Mouse (Mus musculus) heart, embryonic 16.5 days (tissue): ENCODE measurements around the gene Igf1r. TPM values are rescaled to one million over a fixed set of nuclear protein-coding genes. Genes with fewer than 3 reads are reported as not detected.

Experiments
- ATAC-seq: fragments of 200-750 bp; cut with Nextera tagmentation; replicated peaks from 2 replicates; pipeline ENCODE4 v1.8.0; 2017; ENCODE audit warnings: moderate number of reproducible peaks; ENCODE audit not compliant: insufficient read depth, low FRiP score; ENCODE audit errors: extremely low read depth
- H3K27ac ChIP-seq: fragments of 300-500 bp; sonication (generic); 2 replicates; pipeline ENCODE4 v1.5.1; 2014; ENCODE audit warnings: mild to moderate bottlenecking, low read length, control low read depth, moderate library complexity
- H3K27me3 ChIP-seq: fragments of 300-500 bp; sonication (generic); 2 replicates; pipeline ENCODE4 v1.6.1; 2014; ENCODE audit warnings: low read length, mixed read lengths; ENCODE audit not compliant: control insufficient read depth, insufficient read depth
- H3K36me3 ChIP-seq: fragments of 300-500 bp; sonication (generic); 2 replicates; pipeline ENCODE4 v1.6.1; 2014; ENCODE audit not compliant: control insufficient read depth, insufficient read depth
- H3K4me1 ChIP-seq: fragments of 300-500 bp; sonication (generic); 2 replicates; pipeline ENCODE4 v1.6.1; 2014; ENCODE audit warnings: low read length, mixed read lengths; ENCODE audit not compliant: control insufficient read depth, insufficient read depth
- H3K4me2 ChIP-seq: fragments of 300-500 bp; sonication (generic); 2 replicates; pipeline ENCODE4 v1.6.1; 2014; ENCODE audit warnings: low read depth, mild to moderate bottlenecking, control low read depth, low read length
- H3K4me3 ChIP-seq: fragments of 300-500 bp; sonication (generic); 2 replicates; pipeline ENCODE4 v1.5.1; 2014; ENCODE audit warnings: mild to moderate bottlenecking, control low read depth, low read length
- H3K9ac ChIP-seq: fragments of 300-500 bp; sonication (generic); 2 replicates; pipeline ENCODE4 v1.6.1; 2014; ENCODE audit warnings: low read length, control low read depth
- H3K9me3 ChIP-seq: fragments of 300-500 bp; sonication (generic); replicated peaks from 2 replicates; pipeline ENCODE4 v1.6.1; 2016; ENCODE audit warnings: low read length; ENCODE audit not compliant: control insufficient read depth
- WGBS: fragments of 180-500 bp; shearing (Covaris S2); extraction: QIAGEN DNeasy Blood & Tissue Kit; methylation state at CpG from one replicate; pipeline ENCODE4 v1.1.7; 2014; 5-methylcytosine and 5-hydroxymethylcytosine counted together
- polyA plus RNA-seq: library from polyadenylated mRNA; unstranded; fragments of >200 nt; fragmentation: Nextera tagmentation; extraction: Ambion mirVana; gene quantifications from 2 replicates; pipeline ENCODE4 v1.2.1, GENCODE M21; 2015

The Igf1r gene
- polyA plus RNA-seq, 1 experiment from 2014 or later: 16.4 TPM

DNA sequence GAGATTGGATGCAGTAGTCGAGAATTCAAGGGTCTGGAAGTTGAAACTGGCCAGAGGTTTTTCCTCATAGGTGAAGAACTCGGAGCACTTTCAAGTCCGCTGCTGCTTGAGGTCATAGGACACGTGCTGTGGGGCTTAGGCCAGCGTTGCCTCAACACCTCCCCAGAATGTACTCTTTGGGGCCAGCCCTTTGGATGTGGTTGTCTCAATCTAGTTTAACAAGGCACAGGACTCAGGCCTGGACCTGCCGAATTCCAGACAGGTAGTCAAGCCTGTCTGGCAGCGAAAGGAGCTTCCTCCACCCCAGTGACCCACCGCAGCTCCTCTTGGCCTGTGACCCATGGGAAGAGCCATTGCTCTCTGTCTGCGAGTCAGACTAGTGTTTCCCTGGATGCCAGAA, 16.4 kb downstream of the Igf1r start:
- Histone ChIP-seq H3K4me2 (no peak overlapping the region), H3K4me1 (peaks cover 59% of the 10 kb centered on the region), H3K9me3 (no peaks in the 10 kb centered on the region), H3K36me3 (no peaks in the 10 kb centered on the region), H3K27me3 (no peaks in the 10 kb centered on the region), H3K9ac (no peak overlapping the region), H3K4me3 (no peak overlapping the region), H3K27ac (no peak overlapping the region)
- WGBS: 76% methylated on average over 9 of the region's 9 CpGs
- ATAC-seq: no peak

DNA sequence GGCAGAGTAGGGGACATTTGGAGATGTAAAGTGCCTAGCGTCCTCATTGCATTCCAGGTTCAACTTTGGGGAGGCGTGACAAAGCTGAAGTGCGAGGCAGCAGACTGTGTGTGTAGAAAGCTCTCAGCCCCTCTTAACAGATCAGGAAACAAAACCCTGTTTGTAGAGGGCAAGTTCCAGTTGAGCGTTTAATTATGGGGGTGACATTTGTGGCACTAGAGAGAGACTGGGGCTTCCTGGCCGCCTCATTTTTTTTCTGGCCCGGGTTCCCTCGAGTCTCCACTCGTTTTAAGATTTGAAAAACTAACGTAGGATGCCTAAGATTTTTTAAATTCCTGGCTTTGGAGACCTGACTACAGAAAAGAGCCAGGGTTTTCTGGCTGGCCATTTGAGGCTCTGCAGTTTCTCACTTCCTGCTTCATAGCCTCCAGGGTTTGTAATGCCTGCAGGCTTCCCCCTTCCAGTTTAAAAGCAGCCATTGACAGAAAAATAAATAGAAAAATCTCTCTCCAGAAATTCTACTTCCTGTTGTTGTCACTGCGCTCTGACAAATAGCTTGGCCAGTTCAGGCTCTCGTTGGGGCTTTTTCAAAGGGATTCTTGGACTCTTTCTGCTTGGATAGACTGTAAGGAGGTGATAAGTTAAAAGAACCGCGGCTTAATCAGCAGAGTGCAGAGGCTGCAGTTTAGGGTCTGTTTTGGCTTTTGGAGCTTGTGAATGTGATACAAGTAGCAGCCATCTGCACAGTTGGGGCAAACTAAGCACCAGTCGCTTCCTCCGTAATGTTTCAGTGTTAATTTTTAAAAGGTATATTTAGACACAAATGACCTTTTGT, 20.8 kb downstream of the Igf1r start:
- peak; percentile 43 for ATAC-seq
- Histone ChIP-seq H3K4me1 (peaks cover 58% of the 10 kb centered on the region), H3K27me3 (no peaks in the 10 kb centered on the region), H3K27ac (peak overlapping the region; percentile 88), H3K4me2 (peak overlapping the region; percentile 59), H3K9me3 (no peaks in the 10 kb centered on the region), H3K9ac (peak overlapping the region; percentile 67), H3K36me3 (no peaks in the 10 kb centered on the region), H3K4me3 (peak overlapping the region; percentile 33)
- WGBS: 5% methylated on average over 15 of the region's 15 CpGs

DNA sequence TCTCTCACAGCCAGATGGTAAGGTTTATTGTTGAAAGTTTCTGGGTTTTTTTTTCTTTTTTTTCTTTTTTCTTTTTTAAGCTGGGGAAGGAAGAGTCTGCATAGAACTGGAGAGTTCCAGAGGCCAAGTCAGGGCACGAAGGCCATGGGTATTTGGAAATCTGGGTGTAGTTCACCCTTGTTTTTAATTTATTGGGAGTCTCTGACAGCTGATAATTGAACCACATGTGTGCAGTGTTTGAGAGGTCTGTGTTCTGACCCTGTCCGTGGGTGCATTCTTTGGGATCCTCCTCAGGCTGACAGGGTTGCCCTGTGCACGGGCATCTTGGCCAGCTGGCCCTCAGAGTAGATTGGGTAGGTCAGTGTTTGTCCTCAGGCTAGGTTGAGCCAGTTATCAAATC, 29.3 kb downstream of the Igf1r start:
- H3K4me2 ChIP-seq: no peak overlapping the region
- H3K4me1 ChIP-seq: peaks cover 21% of the 10 kb centered on the region
- no peak for ATAC-seq
- H3K36me3 ChIP-seq: no peaks in the 10 kb centered on the region
- H3K9ac ChIP-seq: no peak overlapping the region
- WGBS: 35% methylated on average over 3 of the region's 3 CpGs
- no peak overlapping the region for H3K27ac ChIP-seq
- H3K9me3 ChIP-seq: no peaks in the 10 kb centered on the region
- H3K4me3 ChIP-seq: no peak overlapping the region
- no peaks in the 10 kb centered on the region for H3K27me3 ChIP-seq

- Histone ChIP-seq H3K4me3 (no peak overlapping the region), H3K27me3 (no peaks in the 10 kb centered on the region), H3K9me3 (no peaks in the 10 kb centered on the region), H3K9ac (no peak overlapping the region), H3K4me1 (peaks cover 20% of the 10 kb centered on the region), H3K36me3 (no peaks in the 10 kb centered on the region), H3K27ac (no peak overlapping the region), H3K4me2 (no peak overlapping the region)
- 68% methylated on average over 8 of the region's 8 CpGs for WGBS
- no peak for ATAC-seq
Observed at GRCm38 (mm10) chr7:67982809-67983208, 30.2 kb downstream of the Igf1r start.

- Histone ChIP-seq H3K9ac (no peak overlapping the region), H3K27me3 (no peaks in the 10 kb centered on the region), H3K4me3 (no peak overlapping the region), H3K4me1 (peaks cover 20% of the 10 kb centered on the region), H3K9me3 (no peaks in the 10 kb centered on the region), H3K36me3 (no peaks in the 10 kb centered on the region), H3K4me2 (no peak overlapping the region), H3K27ac (no peak overlapping the region)
- WGBS: 88% methylated on average over 7 of the region's 7 CpGs
- ATAC-seq: no peak
Observed at GRCm38 (mm10) chr7:67983451-67983850, 30.8 kb downstream of the Igf1r start.

DNA sequence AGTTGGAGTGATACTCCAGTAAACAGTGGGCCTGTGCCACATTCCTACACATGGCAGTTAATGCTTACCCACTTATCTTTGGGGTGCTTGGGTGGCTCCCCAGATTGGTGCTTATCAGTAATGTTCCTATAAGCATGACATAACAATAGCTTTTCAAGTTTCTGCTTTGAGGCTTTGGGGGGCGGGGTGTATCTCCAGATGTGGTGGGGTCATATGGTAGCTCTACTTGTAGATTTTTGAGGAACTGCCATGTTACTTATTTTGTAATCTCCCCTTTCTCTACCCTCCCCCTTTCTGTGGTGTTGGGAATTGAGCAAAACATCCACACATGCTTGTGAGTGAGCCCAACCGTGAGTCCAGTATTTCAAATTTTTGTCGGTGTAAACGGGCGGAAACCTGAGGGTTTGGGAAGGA, 32.4 kb downstream of the Igf1r start:
- 72% methylated on average over 5 of the region's 5 CpGs for WGBS
- H3K4me1 ChIP-seq: peaks cover 25% of the 10 kb centered on the region
- ATAC-seq: no peak

DNA sequence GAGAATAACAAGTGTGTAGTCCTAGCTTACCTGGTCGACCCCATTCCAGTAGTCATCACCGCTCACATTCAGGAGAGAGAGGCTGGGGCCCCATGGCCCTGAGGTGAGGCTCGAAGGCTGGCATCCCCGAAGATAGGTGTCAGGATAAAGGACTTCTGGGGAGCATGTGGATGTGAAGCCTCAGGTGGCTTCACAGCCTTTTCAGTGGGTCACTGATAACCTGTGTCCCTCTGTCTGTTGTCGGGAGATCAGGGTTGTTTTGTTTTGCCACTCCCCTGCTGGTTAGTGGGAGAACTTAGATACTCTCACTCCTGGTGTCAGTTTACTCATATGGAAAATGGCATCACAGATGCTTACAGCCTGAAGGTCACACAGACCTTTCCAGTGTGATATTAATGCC, 32.9 kb downstream of the Igf1r start:
- no peak overlapping the region for H3K9ac ChIP-seq
- no peak for ATAC-seq
- H3K27me3 ChIP-seq: no peaks in the 10 kb centered on the region
- WGBS: 57% methylated on average over 5 of the region's 5 CpGs
- H3K27ac ChIP-seq: no peak overlapping the region
- H3K4me2 ChIP-seq: no peak overlapping the region
- H3K4me3 ChIP-seq: no peak overlapping the region
- H3K36me3 ChIP-seq: no peaks in the 10 kb centered on the region
- peaks cover 25% of the 10 kb centered on the region for H3K4me1 ChIP-seq
- no peaks in the 10 kb centered on the region for H3K9me3 ChIP-seq

More for the DNA sequence above, 32.4 kb downstream of the Igf1r start:
- Histone ChIP-seq H3K9ac (no peak overlapping the region), H3K27ac (no peak overlapping the region), H3K4me3 (no peak overlapping the region), H3K4me2 (no peak overlapping the region), H3K27me3 (no peaks in the 10 kb centered on the region), H3K36me3 (no peaks in the 10 kb centered on the region), H3K9me3 (no peaks in the 10 kb centered on the region)

GRCm38 (mm10) chr7:67986277-67986676, 33.6 kb downstream of the Igf1r start:
- H3K4me3 ChIP-seq: no peak overlapping the region
- H3K27ac ChIP-seq: no peak overlapping the region
- no peak for ATAC-seq
- H3K9ac ChIP-seq: no peak overlapping the region
- H3K9me3 ChIP-seq: no peaks in the 10 kb centered on the region
- H3K4me2 ChIP-seq: no peak overlapping the region
- no peaks in the 10 kb centered on the region for H3K27me3 ChIP-seq
- peaks cover 25% of the 10 kb centered on the region for H3K4me1 ChIP-seq
- no peaks in the 10 kb centered on the region for H3K36me3 ChIP-seq
- 74% methylated on average over 10 of the region's 10 CpGs for WGBS

DNA sequence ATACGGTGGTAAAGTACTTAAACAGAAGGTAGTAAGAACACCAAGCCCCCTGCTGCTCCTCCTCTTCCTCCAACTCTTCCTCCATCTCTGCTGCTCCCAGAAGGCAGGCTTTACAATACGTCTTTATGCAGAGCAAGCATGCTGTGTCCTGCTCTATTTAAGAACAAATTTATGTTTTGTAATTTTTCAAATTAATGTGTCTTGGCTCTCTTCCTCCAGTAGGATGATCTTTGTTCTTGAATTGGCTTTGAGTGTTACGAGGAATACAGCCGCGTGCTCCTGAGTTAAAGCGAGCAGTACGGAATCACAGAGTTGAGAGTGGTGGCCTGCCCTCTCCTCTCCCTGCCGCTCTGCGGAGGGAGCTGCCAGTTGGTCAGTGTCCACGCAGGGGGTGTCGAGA, 34.2 kb downstream of the Igf1r start:
- Histone ChIP-seq H3K27ac (no peak overlapping the region), H3K4me1 (peaks cover 22% of the 10 kb centered on the region), H3K9me3 (no peaks in the 10 kb centered on the region), H3K27me3 (no peaks in the 10 kb centered on the region), H3K36me3 (no peaks in the 10 kb centered on the region), H3K4me3 (no peak overlapping the region), H3K9ac (no peak overlapping the region), H3K4me2 (no peak overlapping the region)
- ATAC-seq: no peak
- 81% methylated on average over 11 of the region's 11 CpGs for WGBS
